Mouse (Mus musculus): ENCODE data around the gene Thsd7b. TPM values are rescaled to one million over a fixed set of nuclear protein-coding genes. Genes with fewer than 3 reads are reported as not detected.
"Not testable (repeated sequence)": the region's sequence is repeated elsewhere in the genome, so short reads cannot be mapped to it uniquely, and the experiment has no call there.

The Thsd7b gene
- polyA plus RNA-seq, 1 experiment = 0.16 TPM

DNA sequence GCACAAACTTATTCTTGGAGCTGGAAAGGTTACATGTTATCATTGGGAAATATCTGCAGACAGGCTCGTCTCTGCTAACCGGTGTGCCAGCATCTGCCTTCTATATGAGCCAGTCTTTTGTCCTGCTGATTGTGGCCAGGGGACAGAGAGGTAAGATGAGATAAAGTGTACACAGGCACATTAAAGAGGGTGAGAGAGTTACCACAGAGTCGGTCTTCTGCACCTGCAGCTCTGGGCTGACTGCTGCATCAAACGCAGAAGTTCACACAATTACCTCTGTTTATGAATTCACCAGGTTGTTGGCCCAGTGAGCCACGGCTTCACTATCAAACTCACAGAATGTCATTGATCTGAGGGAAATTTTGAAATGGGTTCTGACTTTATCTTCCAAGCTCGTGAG is 896.8 kb downstream of the Thsd7b start:
- Histone ChIP-seq H3K4me2 (ENCODE audit: low read depth) (no peak overlapping the region), H3ac (ENCODE audit: control insufficient read depth, insufficient read length) (no peak overlapping the region), H3K79me2 (ENCODE audit: control insufficient read depth, insufficient read depth) (no peaks in the 10 kb centered on the region), H3K4me3 (no peak overlapping the region), H3K27me3 (ENCODE audit: control insufficient read depth, insufficient read depth, insufficient read length) (no peaks in the 10 kb centered on the region), H3K36me3 (ENCODE audit: control insufficient read depth, insufficient read depth) (no peaks in the 10 kb centered on the region)
- TF ChIP-seq USF1 (IDR thresholded peaks at IDR 0.05; ENCODE audit: low read depth) = no peak
- TF ChIP-seq TCF3 (IDR thresholded peaks at IDR 0.05; ENCODE audit: insufficient read length, low read depth) = no peak
- TF ChIP-seq MYOG (IDR thresholded peaks at IDR 0.05; ENCODE audit: control insufficient read depth in 1 of 3, insufficient read depth in 1 of 3, insufficient read length in 2 of 3, low read depth in 2 of 3) = no peak
- TF ChIP-seq POLR2AphosphoS2 (IDR thresholded peaks at IDR 0.05; ENCODE audit: insufficient read length, low read depth) = no peak
- TF ChIP-seq CEBPB (IDR thresholded peaks at IDR 0.05; ENCODE audit: insufficient read depth, poor library complexity, severe bottlenecking) = no peak
- TF ChIP-seq E2F4 (IDR thresholded peaks at IDR 0.05; ENCODE audit: insufficient read depth) = no peak
- no peak for TF ChIP-seq POLR2A (IDR thresholded peaks at IDR 0.05; ENCODE audit: insufficient read length, low read depth)
- no peak for TF ChIP-seq MYOD1 (IDR thresholded peaks at IDR 0.05; ENCODE audit: control insufficient read depth in 1 of 3, insufficient read length in 2 of 3, low read depth in 2 of 3)
- no peak for TF ChIP-seq MAX (IDR thresholded peaks at IDR 0.05; ENCODE audit: low read depth)
- TF ChIP-seq SRF (IDR thresholded peaks at IDR 0.05; ENCODE audit: control insufficient read depth, insufficient read length, low read depth) = no peak
- TF ChIP-seq REST (IDR thresholded peaks at IDR 0.05; ENCODE audit: insufficient read depth, insufficient read length) = no peak

DNA sequence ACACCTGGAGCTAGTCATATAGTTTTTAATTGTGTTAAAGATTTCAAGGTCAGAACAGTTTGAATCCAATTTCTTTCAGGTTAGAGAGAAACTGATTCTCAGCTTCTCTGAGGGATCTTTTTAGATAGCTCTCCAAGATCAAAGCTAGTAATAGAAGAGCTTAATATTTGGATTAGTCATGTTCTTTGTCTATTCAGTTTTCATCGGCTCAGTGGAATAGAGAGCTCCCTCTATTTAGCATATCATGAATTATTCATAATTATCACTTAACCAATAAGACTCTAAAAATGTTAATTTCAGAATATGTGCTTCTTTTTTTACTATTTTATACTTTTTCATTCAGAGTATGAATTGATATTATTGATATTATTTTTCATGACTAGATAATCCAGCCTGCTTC is 897.2 kb downstream of the Thsd7b start:
- Histone ChIP-seq H3K36me3 (ENCODE audit: control insufficient read depth, insufficient read depth) (no peaks in the 10 kb centered on the region), H3K27me3 (ENCODE audit: control insufficient read depth, insufficient read depth, insufficient read length) (no peaks in the 10 kb centered on the region)

DNA sequence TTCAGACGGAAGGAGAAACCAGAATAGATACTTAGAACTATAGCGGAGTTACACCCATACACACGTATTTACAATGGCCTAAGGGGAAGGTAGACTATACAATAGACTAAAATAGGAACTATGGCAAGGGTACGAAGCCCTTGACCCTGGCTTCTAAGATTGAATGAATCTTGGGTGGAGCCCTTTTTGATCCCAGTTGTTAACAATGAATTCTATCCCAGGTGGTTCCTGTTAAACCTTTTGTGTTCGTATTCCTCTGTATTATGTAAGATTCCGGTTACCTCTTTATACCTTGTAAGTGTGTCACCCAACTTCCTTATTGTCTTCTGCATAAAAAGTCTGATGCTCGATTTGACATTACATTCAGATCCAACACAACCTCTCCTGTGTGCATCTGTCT is 913.7 kb downstream of the Thsd7b start:
- H3ac ChIP-seq (ENCODE audit: control insufficient read depth, insufficient read length); H3K4me2 ChIP-seq (ENCODE audit: low read depth); H3K27me3 ChIP-seq (ENCODE audit: control insufficient read depth, insufficient read depth, insufficient read length): not testable (repeated sequence)

More for the DNA sequence above, 897.2 kb downstream of the Thsd7b start:
- H3K79me2 ChIP-seq (ENCODE audit: control insufficient read depth, insufficient read depth) = no peaks in the 10 kb centered on the region
- H3K4me2 ChIP-seq (ENCODE audit: low read depth) = no peak overlapping the region
- no peak for TF ChIP-seq MYOD1 (IDR thresholded peaks at IDR 0.05; ENCODE audit: control insufficient read depth in 1 of 3, insufficient read length in 2 of 3, low read depth in 2 of 3)
- no peak for TF ChIP-seq MAX (IDR thresholded peaks at IDR 0.05; ENCODE audit: low read depth)
- TF ChIP-seq REST (IDR thresholded peaks at IDR 0.05; ENCODE audit: insufficient read depth, insufficient read length) = no peak
- TF ChIP-seq POLR2AphosphoS2 (IDR thresholded peaks at IDR 0.05; ENCODE audit: insufficient read length, low read depth) = no peak
- no peak for TF ChIP-seq TCF3 (IDR thresholded peaks at IDR 0.05; ENCODE audit: insufficient read length, low read depth)
- no peak for TF ChIP-seq CEBPB (IDR thresholded peaks at IDR 0.05; ENCODE audit: insufficient read depth, poor library complexity, severe bottlenecking)
- no peak for TF ChIP-seq USF1 (IDR thresholded peaks at IDR 0.05; ENCODE audit: low read depth)
- no peak for TF ChIP-seq TCF12 (IDR thresholded peaks at IDR 0.05; ENCODE audit: insufficient read depth, poor library complexity, severe bottlenecking)
- no peak for TF ChIP-seq MYOG (IDR thresholded peaks at IDR 0.05; ENCODE audit: control insufficient read depth in 1 of 3, insufficient read depth in 1 of 3, insufficient read length in 2 of 3, low read depth in 2 of 3)
- no peak for TF ChIP-seq SRF (IDR thresholded peaks at IDR 0.05; ENCODE audit: control insufficient read depth, insufficient read length, low read depth)
- no peak for TF ChIP-seq POLR2A (IDR thresholded peaks at IDR 0.05; ENCODE audit: insufficient read length, low read depth)
- TF ChIP-seq E2F4 (IDR thresholded peaks at IDR 0.05; ENCODE audit: insufficient read depth) = no peak
- H3ac ChIP-seq (ENCODE audit: control insufficient read depth, insufficient read length) = no peak overlapping the region
- H3K4me3 ChIP-seq = no peak overlapping the region

DNA sequence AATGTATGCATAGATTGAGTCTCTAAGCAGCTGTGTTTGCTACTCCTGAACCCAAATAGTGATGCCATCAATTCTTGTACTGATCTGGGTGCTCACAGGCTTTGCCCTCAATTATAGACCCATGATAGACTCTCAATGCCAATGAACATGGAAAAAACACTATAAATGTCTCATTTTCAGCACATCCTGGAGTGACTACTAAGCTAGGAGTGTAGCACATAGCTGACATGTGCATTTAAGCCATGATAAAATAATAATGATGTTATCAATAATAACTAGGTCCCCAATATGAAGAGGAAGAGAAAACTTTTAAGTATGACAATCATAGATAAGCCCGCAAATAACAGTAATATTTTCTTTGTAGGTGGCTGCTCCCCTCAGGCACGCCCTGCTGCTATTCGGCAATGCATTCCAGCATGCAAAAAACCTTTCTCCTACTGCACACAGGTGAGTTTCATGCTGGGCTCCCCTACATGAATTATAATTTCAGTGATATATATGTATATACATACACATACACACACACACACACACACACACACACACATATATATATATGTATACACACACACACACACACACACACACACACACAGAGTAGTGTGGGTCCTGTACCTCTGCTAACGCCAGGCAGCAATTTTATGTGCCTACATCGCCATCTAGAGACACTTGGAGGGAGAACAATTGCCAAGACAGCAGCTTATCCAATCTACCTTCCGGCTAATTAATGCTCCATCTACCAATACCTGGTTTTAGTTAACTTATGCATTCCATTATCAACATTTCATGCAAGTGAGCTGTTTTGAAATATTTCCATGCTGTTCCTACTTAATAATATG is 919.3 kb downstream of the Thsd7b start:
- no peaks in the 10 kb centered on the region for H3K79me2 ChIP-seq (ENCODE audit: control insufficient read depth, insufficient read depth)
- no peak overlapping the region for H3K4me2 ChIP-seq (ENCODE audit: low read depth)
- H3ac ChIP-seq (ENCODE audit: control insufficient read depth, insufficient read length) = no peak overlapping the region
- no peaks in the 10 kb centered on the region for H3K36me3 ChIP-seq (ENCODE audit: control insufficient read depth, insufficient read depth)
- H3K4me3 ChIP-seq = no peak overlapping the region
- H3K27me3 ChIP-seq (ENCODE audit: control insufficient read depth, insufficient read depth, insufficient read length) = no peaks in the 10 kb centered on the region
- TF ChIP-seq MAX (IDR thresholded peaks at IDR 0.05; ENCODE audit: low read depth) (no peak), MYOD1 (IDR thresholded peaks at IDR 0.05; ENCODE audit: control insufficient read depth in 1 of 3, insufficient read length in 2 of 3, low read depth in 2 of 3) (no peak), SRF (IDR thresholded peaks at IDR 0.05; ENCODE audit: control insufficient read depth, insufficient read length, low read depth) (no peak), MYOG (IDR thresholded peaks at IDR 0.05; ENCODE audit: control insufficient read depth in 1 of 3, insufficient read depth in 1 of 3, insufficient read length in 2 of 3, low read depth in 2 of 3) (no peak), E2F4 (IDR thresholded peaks at IDR 0.05; ENCODE audit: insufficient read depth) (no peak), CEBPB (IDR thresholded peaks at IDR 0.05; ENCODE audit: insufficient read depth, poor library complexity, severe bottlenecking) (no peak), REST (IDR thresholded peaks at IDR 0.05; ENCODE audit: insufficient read depth, insufficient read length) (no peak), POLR2AphosphoS2 (IDR thresholded peaks at IDR 0.05; ENCODE audit: insufficient read length, low read depth) (no peak), USF1 (IDR thresholded peaks at IDR 0.05; ENCODE audit: low read depth) (no peak), TCF3 (IDR thresholded peaks at IDR 0.05; ENCODE audit: insufficient read length, low read depth) (no peak), POLR2A (IDR thresholded peaks at IDR 0.05; ENCODE audit: insufficient read length, low read depth) (no peak), TCF12 (IDR thresholded peaks at IDR 0.05; ENCODE audit: insufficient read depth, poor library complexity, severe bottlenecking) (no peak)

More for the DNA sequence above, 913.7 kb downstream of the Thsd7b start:
- H3K4me3 ChIP-seq; H3K36me3 ChIP-seq (ENCODE audit: control insufficient read depth, insufficient read depth); H3K79me2 ChIP-seq (ENCODE audit: control insufficient read depth, insufficient read depth): not testable (repeated sequence)

DNA sequence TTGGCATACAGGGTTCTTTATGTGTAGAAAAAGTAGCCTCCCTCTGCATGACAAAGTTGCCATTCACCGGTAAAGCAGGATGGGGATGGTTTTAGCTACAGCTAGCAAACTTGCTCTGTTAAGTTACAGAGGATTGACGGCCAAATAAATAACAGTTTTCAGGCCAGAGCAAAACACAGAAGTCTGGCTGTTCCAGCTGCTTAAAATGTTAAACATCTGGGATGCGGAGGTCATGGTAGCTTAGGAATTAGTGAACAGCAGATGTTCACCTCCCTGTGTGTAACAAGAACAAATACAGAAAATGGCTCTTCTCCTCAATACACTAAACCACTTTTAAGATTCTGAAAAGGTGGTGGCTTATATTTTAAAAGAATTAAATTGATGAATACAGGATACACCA is 944.3 kb downstream of the Thsd7b start:
- Histone ChIP-seq H3K27me3 (ENCODE audit: control insufficient read depth, insufficient read depth, insufficient read length) (no peaks in the 10 kb centered on the region), H3K79me2 (ENCODE audit: control insufficient read depth, insufficient read depth) (no peaks in the 10 kb centered on the region), H3K4me3 (no peak overlapping the region), H3ac (ENCODE audit: control insufficient read depth, insufficient read length) (no peak overlapping the region), H3K36me3 (ENCODE audit: control insufficient read depth, insufficient read depth) (no peaks in the 10 kb centered on the region), H3K4me2 (ENCODE audit: low read depth) (no peak overlapping the region)
- TF ChIP-seq MYOG (IDR thresholded peaks at IDR 0.05; ENCODE audit: control insufficient read depth in 1 of 3, insufficient read depth in 1 of 3, insufficient read length in 2 of 3, low read depth in 2 of 3) = no peak
- TF ChIP-seq CEBPB (IDR thresholded peaks at IDR 0.05; ENCODE audit: insufficient read depth, poor library complexity, severe bottlenecking) = no peak
- no peak for TF ChIP-seq MYOD1 (IDR thresholded peaks at IDR 0.05; ENCODE audit: control insufficient read depth in 1 of 3, insufficient read length in 2 of 3, low read depth in 2 of 3)
- no peak for TF ChIP-seq E2F4 (IDR thresholded peaks at IDR 0.05; ENCODE audit: insufficient read depth)
- TF ChIP-seq POLR2A (IDR thresholded peaks at IDR 0.05; ENCODE audit: insufficient read length, low read depth) = no peak
- no peak for TF ChIP-seq SRF (IDR thresholded peaks at IDR 0.05; ENCODE audit: control insufficient read depth, insufficient read length, low read depth)
- no peak for TF ChIP-seq REST (IDR thresholded peaks at IDR 0.05; ENCODE audit: insufficient read depth, insufficient read length)
- no peak for TF ChIP-seq POLR2AphosphoS2 (IDR thresholded peaks at IDR 0.05; ENCODE audit: insufficient read length, low read depth)
- no peak for TF ChIP-seq TCF12 (IDR thresholded peaks at IDR 0.05; ENCODE audit: insufficient read depth, poor library complexity, severe bottlenecking)
- no peak for TF ChIP-seq TCF3 (IDR thresholded peaks at IDR 0.05; ENCODE audit: insufficient read length, low read depth)
